Mouse (Mus musculus) megakaryocyte, embryonic 14.5 days (primary cell): Measurements from ENCODE around the gene Ethe1.

Source experiments
- FLI1 ChIP-seq: IDR thresholded peaks from 2 replicates; pipeline ENCODE4 v1.6.1; 2012; ENCODE audit warnings: low read length, inconsistent platforms, mixed read lengths
- GATA1 ChIP-seq: IDR thresholded peaks from 3 replicates; pipeline ENCODE4 v1.6.1; 2012; ENCODE audit warnings: mixed read lengths, low read length, inconsistent platforms, borderline replicate concordance

DNA sequence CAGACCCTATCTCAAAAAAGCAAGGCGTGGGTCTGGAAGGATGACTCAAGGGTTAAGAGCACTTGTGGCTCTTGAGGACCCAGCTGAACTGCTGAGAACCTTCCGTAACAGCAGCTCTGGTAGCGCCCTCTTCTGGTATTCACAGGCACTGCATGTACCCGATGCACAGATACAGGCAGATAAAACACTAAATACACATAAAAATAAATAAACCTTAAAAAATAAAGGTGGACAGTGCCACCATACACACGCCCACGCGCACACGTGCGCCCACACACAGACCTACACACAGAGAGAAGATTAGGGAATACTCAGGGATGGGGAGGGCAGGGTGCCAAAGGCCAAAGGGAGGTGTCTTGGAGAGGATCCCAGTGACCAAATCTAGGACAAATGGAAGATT lies 55.1 kb downstream of the Ethe1 start:
- TF ChIP-seq GATA1 (no peak), FLI1 (no peak)
